In genomic region chr11:119770985-119771384, GRCm38 (mm10) we compare ENCODE assay signal across 31 mouse cellular contexts.
DNase-seq lines count a peak whose midpoint lies in the region; ATAC-seq and TF ChIP-seq lines count a peak whose summit lies in the region.
"Had no signal": no experiment of that assay in that cellular context is flagged by ENCODE, and none has a peak within 500 bp of the region (broad histone marks: within the 10 kb centered on the region; RNA-seq: fewer than 3 reads in every experiment).

No protein-coding gene starts in this region.

- no peak for TF ChIP-seq CTCF in liver, postnatal 0 days (IDR thresholded peaks at IDR 0.05; ENCODE audit: low read depth)

- DNase-seq in forebrain, embryonic 14.5 days (ENCODE audit: low spot score): no peak
- no peak for DNase-seq in liver, postnatal 0 days
- DNase-seq in neural tube, embryonic 10.5 days (ENCODE audit: extremely low spot score, low spot score): no peak
- DNase-seq in heart, adult 9 months (ENCODE audit: low spot score in 2 of 2): no peak
- no peak for DNase-seq in heart, embryonic 10.5 days (ENCODE audit: low spot score)
- DNase-seq: adrenal gland, adult 8-10 months; cerebellum, adult 11 months; cerebellum, adult 9-10 months; cerebellum, postnatal 36 days; heart, adult 2 months; heart, postnatal 14 days; kidney, adult 2 months; kidney, postnatal 36 days; right cerebral cortex, adult 18-20 months; spleen, adult 18-20 months; thymus, adult 18-20 months; thymus, postnatal 25 days had no signal

- H3K4me3 ChIP-seq in forebrain, embryonic 13.5 days: no peak overlapping the region
- no peak overlapping the region for H3K4me3 ChIP-seq in forebrain, embryonic 14.5 days (ENCODE audit: low read depth, low read length)
- no peak overlapping the region for H3K4me3 ChIP-seq in liver, embryonic 12.5 days
- H3K4me3 ChIP-seq in liver, postnatal 0 days (ENCODE audit: low read depth, low read length): no peak overlapping the region
- H3K4me3 ChIP-seq in neural tube, embryonic 13.5 days: no peak overlapping the region
- no peak overlapping the region for H3K4me3 ChIP-seq in heart, embryonic 10.5 days
- H3K4me3 ChIP-seq: embryonic facial prominence, embryonic 12.5 days; heart, adult 2 months; hindbrain, embryonic 15.5 days; intestine, embryonic 15.5 days; layer of hippocampus, adult 2 months; left cerebral cortex, adult 2 months; limb, embryonic 12.5 days; liver, embryonic 15.5 days; lung, embryonic 15.5 days had no signal

- WGBS in forebrain, embryonic 13.5 days: 91% methylated on average over 4 of the region's 4 CpGs
- WGBS in forebrain, embryonic 14.5 days: 92% methylated on average over 4 of the region's 4 CpGs
- 42% methylated on average over 4 of the region's 4 CpGs for WGBS in liver, embryonic 12.5 days (ENCODE audit: insufficient replicate concordance)
- WGBS in liver, postnatal 0 days (ENCODE audit: insufficient replicate concordance): 70% methylated on average over 4 of the region's 4 CpGs
- 91% methylated on average over 4 of the region's 4 CpGs for WGBS in neural tube, embryonic 13.5 days
- 72% methylated on average over 4 of the region's 4 CpGs for WGBS in heart, embryonic 10.5 days

- H3K36me3 ChIP-seq in forebrain, embryonic 13.5 days (ENCODE audit: poor library complexity, severe bottlenecking): peaks cover 17% of the 10 kb centered on the region
- no peaks in the 10 kb centered on the region for H3K36me3 ChIP-seq in forebrain, embryonic 14.5 days (ENCODE audit: control insufficient read depth, insufficient read depth, low read length)
- peaks cover 41% of the 10 kb centered on the region for H3K36me3 ChIP-seq in liver, embryonic 12.5 days
- H3K36me3 ChIP-seq in liver, postnatal 0 days (replicated peaks; ENCODE audit: insufficient read depth, low read length): no peaks in the 10 kb centered on the region; the same call in 1 of the 2 replicates
- H3K36me3 ChIP-seq in neural tube, embryonic 13.5 days: peaks cover 6% of the 10 kb centered on the region
- H3K36me3 ChIP-seq in heart, embryonic 10.5 days: peaks cover 25% of the 10 kb centered on the region
- H3K36me3 ChIP-seq: hindbrain, embryonic 15.5 days; lung, embryonic 15.5 days had no signal

- H3K4me2 ChIP-seq in forebrain, embryonic 13.5 days: no peak overlapping the region
- H3K4me2 ChIP-seq in forebrain, embryonic 14.5 days (ENCODE audit: low read length): no peak overlapping the region
- H3K4me2 ChIP-seq in liver, embryonic 12.5 days: no peak overlapping the region
- no peak overlapping the region for H3K4me2 ChIP-seq in liver, postnatal 0 days (ENCODE audit: low read depth, low read length)
- H3K4me2 ChIP-seq in neural tube, embryonic 13.5 days: no peak overlapping the region
- H3K4me2 ChIP-seq: embryonic facial prominence, embryonic 12.5 days; hindbrain, embryonic 15.5 days; intestine, embryonic 15.5 days; limb, embryonic 12.5 days; liver, embryonic 15.5 days; lung, embryonic 15.5 days had no signal

- no peak overlapping the region for H3K9ac ChIP-seq in forebrain, embryonic 13.5 days
- H3K9ac ChIP-seq in forebrain, embryonic 14.5 days (ENCODE audit: low read length): no peak overlapping the region
- no peak overlapping the region for H3K9ac ChIP-seq in liver, embryonic 12.5 days
- no peak overlapping the region for H3K9ac ChIP-seq in liver, postnatal 0 days (replicated peaks)
- H3K9ac ChIP-seq in neural tube, embryonic 13.5 days: peak overlapping the region; percentile 38; the same call in 1 of the 2 replicates
- H3K9ac ChIP-seq: embryonic facial prominence, embryonic 12.5 days; hindbrain, embryonic 15.5 days; intestine, embryonic 15.5 days; limb, embryonic 12.5 days; liver, embryonic 15.5 days; lung, embryonic 15.5 days had no signal

- TF ChIP-seq EP300 in liver, postnatal 0 days (IDR thresholded peaks at IDR 0.05; ENCODE audit: low read depth): no peak

- H3K27me3 ChIP-seq in forebrain, embryonic 13.5 days: no peaks in the 10 kb centered on the region
- H3K27me3 ChIP-seq in forebrain, embryonic 14.5 days (replicated peaks; ENCODE audit: control insufficient read depth, insufficient read depth, low read length): no peaks in the 10 kb centered on the region
- no peaks in the 10 kb centered on the region for H3K27me3 ChIP-seq in liver, embryonic 12.5 days (replicated peaks)
- H3K27me3 ChIP-seq in liver, postnatal 0 days (ENCODE audit: insufficient read depth, low read length): no peaks in the 10 kb centered on the region
- no peaks in the 10 kb centered on the region for H3K27me3 ChIP-seq in neural tube, embryonic 13.5 days
- H3K27me3 ChIP-seq in heart, embryonic 10.5 days (ENCODE audit: insufficient read depth, poor library complexity, severe bottlenecking): no peaks in the 10 kb centered on the region
- H3K27me3 ChIP-seq: CH12.LX; embryonic facial prominence, embryonic 12.5 days; hindbrain, embryonic 15.5 days; intestine, embryonic 15.5 days; limb, embryonic 12.5 days; liver, embryonic 15.5 days; lung, embryonic 15.5 days had no signal

- H3K27ac ChIP-seq in forebrain, embryonic 13.5 days: 0 out of 2 replicates have a peak overlapping the region, but pooled peaks have one; percentile 2
- H3K27ac ChIP-seq in forebrain, embryonic 14.5 days (ENCODE audit: low read depth, low read length): no peak overlapping the region
- no peak overlapping the region for H3K27ac ChIP-seq in liver, embryonic 12.5 days
- no peak overlapping the region for H3K27ac ChIP-seq in liver, postnatal 0 days (ENCODE audit: low read depth)
- H3K27ac ChIP-seq in neural tube, embryonic 13.5 days (replicated peaks): no peak overlapping the region
- H3K27ac ChIP-seq in heart, embryonic 10.5 days: no peak overlapping the region
- H3K27ac ChIP-seq: embryonic facial prominence, embryonic 12.5 days; heart, adult 2 months; hindbrain, embryonic 15.5 days; intestine, embryonic 15.5 days; layer of hippocampus, adult 2 months; left cerebral cortex, adult 2 months; limb, embryonic 12.5 days; liver, embryonic 15.5 days; lung, embryonic 15.5 days; stomach, postnatal 0 days had no signal

- H3K4me1 ChIP-seq in forebrain, embryonic 13.5 days: peaks cover 20% of the 10 kb centered on the region
- no peaks in the 10 kb centered on the region; the same call in none of the 2 replicates for H3K4me1 ChIP-seq in forebrain, embryonic 14.5 days (ENCODE audit: control insufficient read depth, insufficient read depth, low read length)
- peaks cover 27% of the 10 kb centered on the region for H3K4me1 ChIP-seq in liver, embryonic 12.5 days
- no peaks in the 10 kb centered on the region for H3K4me1 ChIP-seq in liver, postnatal 0 days (ENCODE audit: insufficient read depth)
- H3K4me1 ChIP-seq in neural tube, embryonic 13.5 days (replicated peaks): peaks cover 44% of the 10 kb centered on the region
- H3K4me1 ChIP-seq in heart, embryonic 10.5 days: peaks cover 36% of the 10 kb centered on the region
- H3K4me1 ChIP-seq: embryonic facial prominence, embryonic 12.5 days; intestine, embryonic 15.5 days; limb, embryonic 12.5 days; lung, embryonic 15.5 days had no signal

- peaks cover 11% of the 10 kb centered on the region for H3K9me3 ChIP-seq in forebrain, embryonic 13.5 days (replicated peaks)
- peaks cover 7% of the 10 kb centered on the region; the same call in 1 of the 2 replicates for H3K9me3 ChIP-seq in forebrain, embryonic 14.5 days (replicated peaks; ENCODE audit: control insufficient read depth, low read length)
- peaks cover 7% of the 10 kb centered on the region for H3K9me3 ChIP-seq in liver, embryonic 12.5 days (replicated peaks)
- peaks cover 4% of the 10 kb centered on the region for H3K9me3 ChIP-seq in liver, postnatal 0 days (ENCODE audit: low read length)
- H3K9me3 ChIP-seq in neural tube, embryonic 13.5 days: peaks cover 10% of the 10 kb centered on the region
- H3K9me3 ChIP-seq in heart, embryonic 10.5 days: 0 out of 2 replicates have a peak, but pooled peaks cover 8% of the 10 kb centered on the region
- H3K9me3 ChIP-seq: lung, embryonic 15.5 days had no signal

- ATAC-seq in forebrain, embryonic 13.5 days: no peak
- no peak for ATAC-seq in forebrain, embryonic 14.5 days
- ATAC-seq in liver, embryonic 12.5 days: peak; percentile 76
- no peak for ATAC-seq in liver, postnatal 0 days
- ATAC-seq in neural tube, embryonic 13.5 days (ENCODE audit: low read depth): no peak
- ATAC-seq: forebrain, embryonic 16.5 days; intestine, embryonic 15.5 days had no signal
